Mouse (Mus musculus) thymus, postnatal 25 days (tissue): ENCODE measurements around the gene Kat14.
"Not testable (repeated sequence)": the region's sequence is repeated elsewhere in the genome, so short reads cannot be mapped to it uniquely, and the experiment has no call there.

Experiments used
- DNase-seq: peaks from one replicate; pipeline ENCODE4 v3.0.0; 2022

The Kat14 gene

DNA sequence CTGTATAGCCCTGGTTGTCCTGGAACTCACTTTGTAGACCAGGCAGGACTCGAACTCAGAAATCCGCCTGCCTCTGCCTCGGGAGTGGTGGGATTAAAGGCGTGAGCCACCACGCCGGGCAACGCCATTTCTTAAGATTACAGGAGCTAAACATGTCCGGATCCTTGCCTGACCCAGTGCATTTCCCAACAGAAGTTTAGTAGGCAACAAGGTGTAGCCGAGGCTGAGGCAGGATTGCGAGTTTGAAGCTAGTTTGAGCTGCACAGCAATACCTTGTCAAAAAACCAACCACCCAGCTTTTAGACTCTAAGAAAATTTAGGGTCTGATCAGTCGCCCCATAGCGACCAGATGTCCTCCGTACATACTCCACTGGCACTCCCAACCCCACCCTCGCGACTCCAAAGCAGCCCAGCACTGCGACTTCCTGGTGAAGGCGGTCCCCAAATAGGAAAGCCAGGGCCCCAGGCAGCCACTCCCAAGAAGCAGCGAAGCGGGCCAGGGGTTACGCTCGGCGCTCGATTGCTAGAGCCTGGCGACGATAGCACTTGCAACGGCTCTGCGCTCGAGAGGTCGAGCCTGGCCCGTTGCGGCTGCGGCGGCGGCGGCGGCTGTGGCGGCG is at the start of gene Kat14, which contains the start of gene Pet117:
TSS of gene Kat14 (plus strand) at position 584 of the 620 bp plus-strand sequence.
TSS of gene Pet117 (plus strand) at position 597 of the 620 bp plus-strand sequence.
- peak; percentile 95 for DNase-seq

DNA sequence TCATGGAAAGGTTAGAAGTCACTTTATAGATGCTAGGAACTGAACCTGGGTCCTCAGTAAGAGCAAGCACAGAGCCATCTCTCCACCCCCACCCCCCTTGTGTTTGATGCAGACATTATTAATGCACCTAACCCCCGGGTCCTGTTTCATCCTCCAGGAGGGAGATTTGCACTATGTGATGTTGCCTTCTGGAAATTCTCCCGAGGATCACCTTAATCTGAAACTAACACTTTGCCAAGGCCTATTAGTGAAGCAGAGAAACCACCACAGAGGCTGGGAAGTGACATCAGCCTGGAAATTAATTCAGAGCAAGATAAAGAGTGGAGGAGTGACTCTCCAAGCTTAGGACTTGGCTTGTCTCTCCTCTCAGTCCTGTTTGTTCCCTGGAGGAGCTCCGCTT is 44.6 kb upstream of the Kat14 start:
- no peak for DNase-seq

- no peak for DNase-seq
These were observed 39.3 kb upstream of the Kat14 start for GRCm38 (mm10) chr2:144329451-144329850.

GRCm38 (mm10) chr2:144329937-144330336 is 38.8 kb upstream of the Kat14 start:
- no peak for DNase-seq

DNA sequence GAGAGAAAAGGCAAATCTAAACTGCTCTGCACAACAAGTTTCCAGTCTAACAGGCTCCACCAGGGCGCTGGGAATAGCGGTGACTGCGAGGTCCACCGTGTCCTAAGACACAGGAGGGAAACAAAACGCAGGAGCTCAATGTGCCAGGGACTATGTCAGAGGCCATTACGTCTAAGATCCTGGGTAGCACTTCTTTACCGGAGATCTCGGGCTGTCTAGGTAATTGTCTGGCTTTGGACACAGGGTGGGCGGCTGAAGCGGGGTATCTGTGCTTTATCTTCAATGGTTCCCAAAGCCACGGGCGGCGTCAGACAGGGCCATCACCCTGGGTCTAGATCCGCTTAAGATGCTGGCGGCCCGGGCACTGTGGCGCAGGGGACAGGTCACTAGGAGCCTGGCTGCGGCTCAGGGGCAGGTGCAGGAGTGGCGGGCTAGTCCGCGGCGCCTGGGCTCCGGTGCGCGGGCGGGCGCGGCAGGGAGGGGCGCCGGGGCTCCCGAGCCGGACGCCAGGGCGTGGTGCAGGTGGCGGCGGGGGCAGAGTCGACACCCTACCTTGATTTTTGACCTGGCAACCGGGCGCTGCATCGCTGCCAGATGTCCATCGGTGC is 38.3 kb upstream of the Kat14 start:
- no peak for DNase-seq

DNA sequence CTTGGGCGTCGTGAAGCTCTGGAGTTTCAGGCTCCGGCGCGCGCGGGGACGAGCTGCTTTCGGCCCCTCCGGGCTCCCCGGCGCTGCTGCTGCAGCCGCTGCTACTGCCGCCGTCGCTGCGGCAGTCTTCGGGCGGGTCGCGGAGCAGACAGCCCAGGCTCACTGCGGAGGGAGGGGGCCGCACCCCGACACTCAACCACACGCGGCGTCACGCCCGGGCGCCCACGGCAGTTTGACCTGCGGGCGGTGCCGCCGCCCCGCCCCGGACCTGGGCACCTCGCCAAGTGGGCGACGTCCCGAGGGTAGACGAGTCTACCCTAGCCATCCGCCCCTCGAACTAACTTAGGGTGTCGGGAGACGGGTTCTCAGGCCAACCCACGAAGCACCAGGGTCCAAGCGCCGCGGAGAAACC is 37.8 kb upstream of the Kat14 start:
- peak; percentile 7 for DNase-seq

GRCm38 (mm10) chr2:144331401-144332302 is 37.1 kb upstream of the Kat14 start, which contains the start of gene Ovol2:
Gene Ovol2 (minus strand): TSS chr2:144332146.
- peak; percentile 1 for DNase-seq

GRCm38 (mm10) chr2:144332486-144332885 is 36.3 kb upstream of the Kat14 start:
- DNase-seq: no peak

DNA sequence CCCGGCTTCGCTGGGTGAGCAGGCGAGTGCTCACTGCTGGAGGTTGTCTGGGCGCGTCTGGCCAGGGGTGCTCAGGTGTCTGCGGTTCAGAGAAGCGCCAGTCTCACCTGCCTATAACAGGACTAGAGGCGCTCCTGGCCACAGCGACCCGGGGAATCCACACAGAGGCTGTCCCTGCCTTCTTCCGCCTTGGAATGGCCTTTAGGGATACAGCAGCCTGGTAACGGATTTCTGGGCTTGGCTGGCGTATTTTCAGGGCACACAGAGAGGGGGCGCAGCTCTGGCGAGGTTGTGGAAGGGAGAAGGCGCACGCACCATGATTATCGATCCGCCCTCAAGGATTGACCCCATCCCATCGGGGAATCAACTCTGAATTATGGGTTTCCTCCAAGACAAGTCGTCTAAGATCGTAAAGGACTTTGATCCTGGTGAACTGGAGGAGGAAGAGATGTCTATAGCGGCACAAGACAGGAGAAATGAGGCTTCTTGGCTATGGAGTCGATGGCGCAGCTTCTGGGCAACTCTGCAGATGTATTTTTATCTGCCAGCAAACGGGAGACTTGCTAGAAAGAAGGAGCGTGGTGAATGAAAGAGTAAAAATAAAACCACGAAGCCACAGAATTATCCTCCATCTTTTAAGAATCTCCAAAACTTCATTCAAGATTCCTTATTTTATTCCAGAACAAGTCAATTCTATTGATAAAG is 35.5 kb upstream of the Kat14 start:
- no peak for DNase-seq

GRCm38 (mm10) chr2:144337230-144337629 is 31.6 kb upstream of the Kat14 start:
- no peak for DNase-seq

- no peak for DNase-seq
These were observed 31.1 kb upstream of the Kat14 start for GRCm38 (mm10) chr2:144337701-144338100.

DNA sequence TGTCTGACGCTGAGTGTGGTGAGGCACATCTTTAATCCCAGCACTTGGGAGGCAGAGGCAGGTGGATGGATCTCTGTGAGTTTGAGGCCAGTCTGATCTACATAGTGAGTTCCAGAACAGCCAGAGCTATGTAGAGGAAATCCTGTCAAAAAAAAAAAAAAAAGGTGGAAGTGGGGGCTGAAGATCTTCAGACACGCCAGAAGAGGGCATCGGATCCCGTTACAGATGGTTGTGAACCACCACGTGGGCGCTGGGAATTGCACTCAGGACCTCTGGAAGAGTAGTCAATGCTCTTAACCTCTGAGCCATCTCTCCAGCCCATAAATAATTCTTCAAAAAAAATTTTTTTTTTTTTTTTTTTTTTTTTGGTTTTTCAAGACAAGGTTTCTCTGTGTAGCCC is 30.6 kb upstream of the Kat14 start:
- not testable (repeated sequence) for DNase-seq

DNA sequence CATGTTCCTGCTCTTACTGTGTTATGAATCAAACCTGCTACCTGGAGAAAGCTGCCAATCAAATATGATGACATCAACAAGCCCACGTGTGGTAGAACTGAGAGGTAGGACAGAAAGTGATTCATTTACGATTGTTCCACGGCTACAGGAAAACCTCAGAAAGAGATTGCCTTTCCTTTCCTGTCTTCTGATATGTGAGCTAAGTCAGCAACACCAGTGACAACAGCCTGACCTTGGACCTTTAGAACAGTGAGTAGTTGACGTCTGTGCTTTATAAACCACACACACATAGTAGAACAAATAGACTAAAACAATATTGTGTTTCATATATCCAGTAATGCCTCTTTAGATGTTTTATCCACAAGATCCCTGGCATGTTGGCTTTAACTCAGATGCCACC is 25.6 kb upstream of the Kat14 start:
- no peak for DNase-seq

- DNase-seq: no peak
These were observed 20.3 kb upstream of the Kat14 start for GRCm38 (mm10) chr2:144348525-144348924.

DNA sequence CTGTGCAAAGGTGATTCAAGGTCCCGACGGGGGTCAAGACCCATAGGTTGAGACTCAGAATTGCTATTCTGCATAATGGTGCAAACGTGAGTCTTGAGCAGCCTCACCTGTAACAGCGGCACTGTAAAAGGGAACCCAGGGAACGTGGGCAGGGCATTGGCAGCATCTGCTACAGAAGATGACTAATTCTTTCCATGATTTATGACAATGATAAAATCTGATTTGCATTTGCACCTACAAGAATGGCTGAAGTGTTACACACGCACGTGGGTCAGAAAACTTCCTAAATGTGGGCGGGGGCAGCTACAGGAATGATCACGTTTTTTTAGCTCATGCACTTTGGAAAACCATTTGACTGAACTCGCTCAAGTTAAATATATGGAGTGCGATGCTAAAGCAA is 15.9 kb upstream of the Kat14 start:
- no peak for DNase-seq

- peak; percentile 88 for DNase-seq
These were observed 238 bp downstream of the Kat14 start for GRCm38 (mm10) chr2:144369020-144369421.

- no peak for DNase-seq
These were observed 728 bp downstream of the Kat14 start for GRCm38 (mm10) chr2:144369511-144369910.

- DNase-seq: no peak
These were observed 2.8 kb downstream of the Kat14 start for GRCm38 (mm10) chr2:144371566-144371965.

- no peak for DNase-seq
These were observed 4.3 kb downstream of the Kat14 start for GRCm38 (mm10) chr2:144373063-144373462.

DNA sequence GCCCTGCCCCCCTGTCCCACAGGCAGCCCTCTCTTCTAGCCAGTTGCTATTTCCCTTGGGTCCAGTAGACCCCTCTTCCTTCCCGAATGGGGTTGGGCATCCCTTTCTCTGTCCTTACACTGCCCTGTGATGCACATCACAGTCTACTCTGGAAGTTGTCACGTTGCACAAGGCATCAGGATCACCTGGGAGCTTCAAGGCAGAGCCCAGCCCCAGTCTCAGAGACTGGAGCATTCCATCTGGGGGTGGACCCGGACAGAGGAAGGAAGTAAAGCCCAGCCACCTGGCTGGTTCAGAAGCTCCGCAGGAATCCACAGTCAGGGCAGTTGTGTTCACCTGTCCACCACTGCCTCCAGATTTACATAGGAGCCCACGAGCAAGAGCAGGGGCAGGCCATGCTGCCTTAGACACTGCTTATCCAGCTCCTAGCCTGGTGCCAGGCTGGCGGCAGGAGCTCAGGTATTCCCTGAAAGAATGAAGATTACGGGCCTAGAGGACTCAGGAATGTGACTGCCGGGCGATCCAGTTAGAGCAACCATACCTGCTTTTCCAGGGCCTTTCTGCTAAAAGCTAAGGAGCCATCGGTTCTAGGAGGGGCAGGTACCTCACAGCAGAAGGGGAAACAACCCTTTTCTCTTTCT is 6.4 kb downstream of the Kat14 start:
- no peak for DNase-seq

DNA sequence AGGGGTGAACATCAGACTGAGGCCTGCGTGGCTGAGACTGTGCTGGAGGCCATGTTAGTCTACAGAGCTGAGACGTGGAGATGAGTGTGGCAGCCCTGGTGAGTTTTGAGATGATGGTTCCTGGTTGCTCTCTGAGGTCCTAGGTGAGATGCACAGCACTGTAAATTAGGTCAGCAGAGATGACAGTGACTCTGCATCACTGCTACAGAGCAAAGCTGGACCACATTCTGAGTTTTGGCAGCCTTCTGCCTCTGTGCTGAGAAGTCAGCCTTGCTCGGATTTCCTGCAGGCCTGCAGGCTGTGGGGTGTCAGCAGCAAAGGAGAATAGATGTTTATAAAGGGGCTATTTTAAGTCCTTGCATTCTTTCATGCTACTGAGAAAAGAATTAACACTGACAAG is 12.5 kb downstream of the Kat14 start:
- no peak for DNase-seq

DNA sequence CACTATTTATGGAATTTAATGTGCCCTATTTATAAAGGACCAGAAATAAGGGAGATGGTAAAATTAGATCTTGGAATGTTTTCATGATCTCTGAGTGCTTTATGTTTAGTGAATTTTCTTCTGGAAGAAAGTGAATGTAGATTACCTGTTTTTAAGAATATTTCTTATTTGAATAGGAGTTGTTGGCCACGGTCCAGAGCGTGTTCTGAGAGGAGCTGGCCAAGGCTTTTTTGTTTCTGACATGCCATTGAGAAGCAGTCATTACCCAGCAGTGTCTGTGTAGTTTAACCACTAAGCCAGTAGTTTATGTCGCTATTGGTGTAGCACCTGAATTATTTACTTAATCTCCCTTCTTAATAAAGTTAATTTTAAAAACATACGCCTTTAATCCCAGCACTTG is 13.0 kb downstream of the Kat14 start:
- DNase-seq: no peak
